Mouse (Mus musculus): ENCODE measurements around the gene Fam171b. TPM values are rescaled to one million over a fixed set of nuclear protein-coding genes. Genes with fewer than 3 reads are reported as not detected.

Fam171b gene
- 0.59 and 0.90 TPM in 2 replicates for polyA plus RNA-seq (2012; rRNA removed)

DNA sequence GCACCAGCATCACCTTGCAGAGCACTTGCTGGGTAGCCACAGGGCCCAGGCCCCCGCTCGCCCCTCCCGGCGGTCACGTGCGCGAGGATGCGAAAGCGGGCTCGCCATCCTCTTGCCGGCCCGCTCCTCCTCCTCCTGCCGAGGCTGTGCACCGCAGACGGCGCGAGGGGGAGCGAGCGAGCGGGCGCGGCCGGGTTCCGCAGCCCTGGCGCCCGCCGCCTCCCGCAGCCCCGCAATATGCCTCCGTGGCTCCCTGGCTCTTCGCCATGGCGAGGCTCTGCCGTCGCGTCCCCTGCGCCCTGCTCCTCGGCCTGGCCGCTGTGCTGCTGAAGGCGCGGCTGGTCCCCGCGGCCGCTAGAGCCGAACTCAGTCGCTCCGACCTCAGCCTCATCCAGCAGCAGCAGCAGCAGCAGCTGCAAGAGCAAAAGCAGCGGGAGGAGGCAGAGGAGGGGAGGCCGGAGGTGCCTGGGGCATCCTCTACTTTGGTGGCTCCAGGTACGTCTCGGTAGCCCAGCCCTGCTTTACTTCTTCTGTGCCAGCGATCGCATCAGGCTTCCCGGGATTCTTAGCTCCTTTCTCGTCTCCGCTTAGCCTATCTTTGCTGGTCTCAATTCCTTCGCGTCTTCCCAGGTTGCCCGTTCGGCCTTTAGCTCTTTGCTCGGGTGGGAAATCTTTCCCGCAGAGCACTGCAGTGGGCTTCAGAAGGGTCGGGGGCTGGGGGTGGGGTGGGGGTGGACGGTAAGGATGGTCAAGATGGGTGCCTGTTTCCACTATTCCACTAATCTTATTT lies at the start of gene Fam171b:
TSS of gene Fam171b (plus strand) at position 154 of the 790 bp plus-strand sequence.

Other genes starting within 250 kb of the Fam171b start
- 10.3 and 13.9 TPM in 2 replicates for gene Zc3h15, start 168.2 kb upstream of the Fam171b start, polyA plus RNA-seq (2012; rRNA removed)
- gene Itgav, start 88.2 kb upstream of the Fam171b start, polyA plus RNA-seq (2012; rRNA removed): 60.3 and 84.8 TPM in 2 replicates
- not detected in 2 replicates for gene Zswim2, start 128.6 kb downstream of the Fam171b start, polyA plus RNA-seq (2012; rRNA removed)
- not detected in 2 replicates for gene Gm13698, start 143.1 kb downstream of the Fam171b start, polyA plus RNA-seq (2012; rRNA removed)
- gene Gm13693, start 148.9 kb downstream of the Fam171b start, polyA plus RNA-seq (2012; rRNA removed): not detected in 2 replicates
- not detected in 2 replicates for gene Gm13695, start 154.7 kb downstream of the Fam171b start, polyA plus RNA-seq (2012; rRNA removed)
- not detected in 2 replicates for gene Gm13696, start 160.5 kb downstream of the Fam171b start, polyA plus RNA-seq (2012; rRNA removed)
- gene Gm13694, start 166.3 kb downstream of the Fam171b start, polyA plus RNA-seq (2012; rRNA removed): not detected in 2 replicates
- not detected in 2 replicates for gene Gm13697, start 172.1 kb downstream of the Fam171b start, polyA plus RNA-seq (2012; rRNA removed)
- not detected in 2 replicates for gene Gm13691, start 177.9 kb downstream of the Fam171b start, polyA plus RNA-seq (2012; rRNA removed)